Mouse (Mus musculus): Measurements from ENCODE around the gene Itga11. TPM values are rescaled to one million over a fixed set of nuclear protein-coding genes. Genes with fewer than 3 reads are reported as not detected.

Itga11 gene
- not detected for polyA plus RNA-seq (2017; shearing (Covaris generic))

GRCm38 (mm10) chr9:62677641-62678549, at the start of gene Itga11:
Gene Itga11 (plus strand): TSS chr9:62677826.

GRCm38 (mm10) chr9:62811516-62812121, 134.0 kb downstream of the Itga11 start, which contains the start of gene Fem1b:
Gene Fem1b (minus strand): TSS chr9:62811934.

Other genes starting within 250 kb of the Itga11 start
- not detected for gene Coro2b, start 140.8 kb upstream of the Itga11 start, polyA plus RNA-seq (2017; shearing (Covaris generic))
- gene Fem1b, start 134.1 kb downstream of the Itga11 start, polyA plus RNA-seq (2017; shearing (Covaris generic)) = 11.8 TPM
- gene Cln6, start 161.0 kb downstream of the Itga11 start, polyA plus RNA-seq (2017; shearing (Covaris generic)) = 8.5 TPM
- not detected for gene Calml4, start 180.3 kb downstream of the Itga11 start, polyA plus RNA-seq (2017; shearing (Covaris generic))